Mouse (Mus musculus): ENCODE measurements around the gene Omp.
"Not testable (repeated sequence)": the region's sequence is repeated elsewhere in the genome, so short reads cannot be mapped to it uniquely, and the experiment has no call there.

Gene Omp

DNA sequence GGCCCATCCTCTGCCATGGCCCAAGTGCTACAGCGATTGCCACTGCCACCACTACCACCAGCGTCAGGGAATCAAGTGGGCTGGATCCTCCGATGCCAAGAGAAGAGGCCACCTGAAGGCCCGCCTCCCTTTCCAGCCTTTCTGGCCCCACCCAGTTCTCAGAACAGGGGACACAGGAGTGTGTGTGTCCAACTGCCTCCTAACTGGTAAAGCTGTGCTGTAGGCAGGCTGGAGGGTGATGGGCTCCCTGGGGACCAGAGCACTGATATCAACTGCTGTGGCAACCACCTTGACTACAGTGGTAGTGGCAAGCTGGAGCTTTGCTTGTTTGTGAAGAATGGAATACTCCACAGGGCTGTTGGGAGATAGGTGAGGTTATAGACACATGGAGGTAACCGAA lies at the start of gene Omp:
TSS of gene Omp (minus strand) at position 101 of the 400 bp plus-strand sequence.
- no peak for DNase-seq (ENCODE audit: low spot score in 2 of 2)

DNA sequence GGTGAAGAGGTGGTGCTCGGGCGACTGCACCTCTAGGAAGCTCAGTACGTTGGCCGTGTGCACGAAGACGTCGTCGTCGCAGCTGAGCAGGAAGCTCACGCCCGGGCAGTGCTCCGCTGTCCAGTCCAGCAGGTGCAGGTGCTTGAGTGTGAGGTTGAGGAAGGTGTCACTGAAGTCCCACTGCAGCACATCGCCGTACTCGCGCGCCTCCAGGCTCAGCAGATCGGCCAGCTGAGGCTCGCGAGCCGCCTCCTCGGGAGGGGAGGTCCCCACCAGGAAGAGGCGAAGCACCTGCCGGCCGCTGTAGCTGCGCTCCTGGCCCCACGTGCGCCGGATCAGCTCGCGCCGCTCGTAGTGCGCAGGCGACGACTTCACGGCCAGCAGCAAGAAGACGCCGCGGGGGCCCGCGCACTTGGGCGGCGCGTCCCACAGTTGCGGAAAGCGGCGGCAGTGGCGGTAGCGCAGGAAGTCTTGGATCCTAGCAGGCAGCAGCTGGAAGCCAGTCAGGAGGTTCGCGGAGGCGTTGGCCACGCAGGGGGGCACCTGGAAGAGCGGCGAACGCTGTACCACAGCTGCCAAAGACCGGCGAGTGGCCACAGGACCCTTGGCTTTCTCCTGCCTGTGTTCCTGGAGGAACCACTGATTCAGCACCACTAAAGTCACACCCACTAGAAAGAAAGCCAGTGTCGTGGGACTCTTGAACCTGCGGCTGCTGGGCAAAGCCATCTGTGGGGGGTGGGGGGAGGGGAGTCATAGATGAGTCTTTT lies 48.9 kb upstream of the Omp start:
- DNase-seq (ENCODE audit: low spot score in 2 of 2) = no peak

DNA sequence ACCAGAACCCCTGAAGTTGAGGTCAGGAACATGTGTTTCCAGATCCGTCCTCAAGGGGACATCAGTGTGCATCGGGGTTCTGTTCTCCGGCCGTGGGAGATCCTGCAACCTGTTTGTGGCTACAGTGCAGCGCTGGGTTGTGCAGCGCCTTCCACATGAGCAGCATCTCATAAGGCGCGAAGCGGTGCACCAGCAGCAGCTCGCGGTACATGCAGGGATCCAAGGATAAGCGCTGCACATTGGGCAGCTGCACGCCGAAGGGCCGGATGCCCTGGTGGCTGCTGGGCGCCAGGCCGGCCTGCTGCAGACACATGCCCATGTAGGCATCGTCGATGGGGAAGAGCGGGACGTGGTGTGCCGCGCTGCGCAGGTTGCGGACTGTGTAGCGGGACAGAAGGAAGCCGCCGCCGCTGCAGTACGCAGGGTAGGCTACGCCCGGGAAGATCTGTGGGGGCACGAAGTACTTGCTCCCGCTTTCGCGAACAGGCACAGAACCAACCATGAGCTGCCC lies 48.3 kb upstream of the Omp start:
- DNase-seq (ENCODE audit: low spot score in 2 of 2) = no peak

DNA sequence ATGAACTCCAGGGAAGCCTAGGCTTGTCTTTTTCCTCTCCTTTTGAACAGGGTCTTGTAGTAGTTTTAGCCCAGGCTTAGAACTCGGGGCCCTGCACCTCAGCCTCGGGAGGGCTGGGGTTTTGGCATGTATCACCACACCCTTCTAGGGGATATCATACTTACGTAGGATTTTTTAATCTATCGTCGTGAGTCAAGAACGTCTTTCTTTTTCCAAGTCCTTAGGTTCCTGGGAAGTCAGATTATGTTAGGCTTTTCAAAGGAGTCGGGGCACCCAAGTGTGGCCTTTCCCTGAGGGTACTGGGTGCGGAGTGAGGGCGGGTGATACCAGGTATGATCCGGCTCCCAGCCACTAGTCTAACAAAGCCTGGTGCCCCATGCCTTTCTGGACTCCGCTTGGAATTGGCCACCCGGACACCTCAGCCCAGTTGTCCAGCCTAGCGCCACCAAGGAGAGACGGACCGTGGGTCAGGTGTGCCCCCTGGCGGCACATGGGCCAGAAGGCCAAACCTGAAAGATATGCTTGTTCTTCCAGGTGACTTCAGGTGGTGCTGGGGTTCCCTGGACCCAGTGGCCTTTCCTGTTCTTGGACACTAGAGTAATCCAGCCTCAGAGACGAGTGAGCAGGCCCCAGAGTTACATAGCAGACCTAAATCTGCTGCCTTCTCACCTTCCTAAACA lies 46.4 kb upstream of the Omp start:
- DNase-seq (ENCODE audit: low spot score in 2 of 2) = no peak

DNA sequence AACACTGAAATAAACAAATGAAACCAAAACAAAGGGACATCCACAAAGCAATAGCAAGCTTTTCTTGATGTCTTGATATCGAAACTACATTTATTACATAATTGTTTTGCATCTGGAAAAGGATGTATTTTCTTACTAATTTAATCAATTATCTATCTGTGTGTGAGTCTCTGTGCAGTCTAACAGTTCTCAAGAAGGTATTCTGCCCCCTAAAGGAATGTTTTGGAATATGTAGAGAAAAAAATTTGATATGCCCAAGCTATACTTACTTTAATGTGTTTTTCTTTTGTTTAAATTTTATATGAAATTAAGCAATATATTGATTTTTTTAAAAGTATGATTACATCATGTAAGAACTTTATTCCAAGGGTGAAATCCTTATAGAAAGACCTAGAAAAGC lies 45.3 kb upstream of the Omp start:
- DNase-seq (ENCODE audit: low spot score in 2 of 2) = no peak

DNA sequence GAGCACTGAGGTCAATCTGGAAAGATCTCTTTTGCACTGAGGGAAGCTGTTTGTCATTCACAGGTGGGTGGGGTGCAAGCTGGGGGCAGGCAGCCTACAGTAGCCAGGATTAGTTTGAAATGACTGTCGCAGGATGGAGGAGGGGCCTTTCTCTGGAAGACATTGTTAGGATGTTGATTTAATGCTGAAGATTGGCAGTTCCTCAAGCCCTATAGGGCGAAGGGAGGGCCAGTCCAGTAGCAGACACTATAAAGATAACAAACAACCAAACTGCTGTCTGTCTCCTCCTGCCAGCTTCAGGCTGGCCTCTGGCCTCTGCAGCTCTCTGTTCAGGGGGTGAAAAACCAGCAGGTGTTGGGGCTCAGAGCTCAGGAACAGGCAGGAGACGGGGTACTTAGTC lies 44.4 kb upstream of the Omp start:
- no peak for DNase-seq (ENCODE audit: low spot score in 2 of 2)

DNA sequence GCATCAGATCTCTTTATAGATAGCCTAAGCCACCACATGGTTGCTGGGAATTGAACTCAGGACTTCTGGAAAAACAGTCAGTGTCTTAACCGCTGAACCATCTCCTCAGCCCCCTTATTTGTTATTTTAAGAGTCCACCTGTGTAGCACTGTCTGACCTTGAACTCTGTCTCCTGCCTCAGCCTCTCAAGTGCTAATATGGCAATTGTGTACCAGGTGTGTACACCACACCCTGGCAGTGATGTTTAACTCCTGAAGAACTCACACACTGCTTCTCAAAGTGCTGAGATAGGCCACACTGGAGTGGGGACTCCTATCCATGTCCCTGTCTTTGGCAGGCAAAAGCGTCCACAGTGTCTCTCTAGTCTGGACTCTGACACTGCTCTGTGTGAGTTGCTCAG lies 43.4 kb upstream of the Omp start:
- no peak for DNase-seq (ENCODE audit: low spot score in 2 of 2)

DNA sequence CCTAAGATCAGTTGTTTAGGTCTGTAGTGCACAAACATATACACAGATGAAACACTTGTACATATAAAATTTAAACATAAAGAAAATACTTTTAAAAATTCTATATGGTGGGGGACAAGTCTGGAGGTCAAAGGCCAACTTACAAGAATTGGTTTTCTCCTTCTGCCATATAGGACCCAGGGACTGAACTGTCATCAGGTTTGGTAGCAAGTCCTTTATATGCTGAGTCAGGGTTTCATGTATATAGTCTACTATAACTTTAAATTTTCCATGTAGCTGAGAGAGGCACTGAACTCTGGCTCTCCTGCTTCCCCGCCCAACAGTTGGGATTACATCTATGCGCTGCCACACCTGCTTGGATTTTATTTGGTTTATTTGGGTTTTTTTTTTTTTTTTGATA lies 42.9 kb upstream of the Omp start:
- no peak for DNase-seq (ENCODE audit: low spot score in 2 of 2)

DNA sequence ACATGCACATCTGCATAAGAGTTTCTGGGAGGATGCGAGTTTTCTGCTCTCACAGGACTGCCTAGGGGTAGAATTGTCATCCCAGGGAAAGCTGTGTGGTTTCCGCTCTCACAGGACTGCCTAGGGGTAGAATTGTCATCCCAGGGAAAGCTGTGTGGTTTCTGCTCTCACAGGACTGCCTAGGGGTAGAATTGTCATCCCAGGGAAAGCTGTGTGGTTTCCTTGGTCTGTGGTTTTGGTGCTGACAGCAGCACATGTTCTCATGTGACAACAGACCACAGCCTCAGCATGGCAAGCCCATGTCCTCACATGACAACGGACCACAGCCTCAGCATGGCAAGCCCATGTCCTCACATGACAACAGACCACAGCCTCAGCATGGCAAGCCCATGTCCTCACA lies 42.0 kb upstream of the Omp start:
- DNase-seq (ENCODE audit: low spot score in 2 of 2) = not testable (repeated sequence)

DNA sequence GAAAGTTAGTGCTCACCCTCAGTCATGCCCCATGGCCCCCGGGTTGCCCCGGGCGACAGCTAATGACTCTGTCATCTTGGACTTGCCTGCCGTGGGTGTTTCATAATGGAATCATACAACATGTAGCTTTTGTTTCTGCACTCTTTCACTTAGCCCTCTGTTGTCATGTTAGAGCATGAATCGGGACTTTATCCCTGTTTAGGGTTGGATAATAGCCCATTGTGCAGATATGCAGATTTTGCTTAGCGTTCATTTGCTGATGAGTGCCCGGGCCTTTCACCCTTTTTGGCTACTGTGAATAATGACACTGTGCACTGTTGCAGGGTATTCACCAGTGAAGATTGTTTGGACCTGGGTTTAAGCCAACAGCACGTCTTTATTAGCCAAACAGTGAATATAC lies 41.3 kb upstream of the Omp start:
- DNase-seq (ENCODE audit: low spot score in 2 of 2) = no peak

DNA sequence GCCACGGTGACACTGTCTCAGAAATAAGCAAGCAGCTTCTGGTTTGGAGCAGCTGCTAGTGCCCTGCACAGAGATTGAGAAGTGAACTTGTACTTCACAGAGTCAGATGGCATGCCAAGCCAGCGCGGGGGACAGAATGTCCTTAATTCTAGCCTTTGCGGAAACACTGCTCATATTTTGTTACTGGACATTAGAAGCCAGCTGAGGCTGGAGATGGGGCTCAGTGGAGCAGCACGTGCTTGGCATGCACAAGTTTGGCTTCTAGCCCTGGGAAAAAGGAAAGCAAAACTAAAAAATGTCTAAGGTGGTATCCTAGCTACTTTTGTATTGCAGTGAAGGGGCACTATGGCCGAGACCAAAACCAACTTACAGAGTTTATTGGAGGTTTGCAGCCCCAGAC lies 40.0 kb upstream of the Omp start:
- DNase-seq (ENCODE audit: low spot score in 2 of 2) = no peak

DNA sequence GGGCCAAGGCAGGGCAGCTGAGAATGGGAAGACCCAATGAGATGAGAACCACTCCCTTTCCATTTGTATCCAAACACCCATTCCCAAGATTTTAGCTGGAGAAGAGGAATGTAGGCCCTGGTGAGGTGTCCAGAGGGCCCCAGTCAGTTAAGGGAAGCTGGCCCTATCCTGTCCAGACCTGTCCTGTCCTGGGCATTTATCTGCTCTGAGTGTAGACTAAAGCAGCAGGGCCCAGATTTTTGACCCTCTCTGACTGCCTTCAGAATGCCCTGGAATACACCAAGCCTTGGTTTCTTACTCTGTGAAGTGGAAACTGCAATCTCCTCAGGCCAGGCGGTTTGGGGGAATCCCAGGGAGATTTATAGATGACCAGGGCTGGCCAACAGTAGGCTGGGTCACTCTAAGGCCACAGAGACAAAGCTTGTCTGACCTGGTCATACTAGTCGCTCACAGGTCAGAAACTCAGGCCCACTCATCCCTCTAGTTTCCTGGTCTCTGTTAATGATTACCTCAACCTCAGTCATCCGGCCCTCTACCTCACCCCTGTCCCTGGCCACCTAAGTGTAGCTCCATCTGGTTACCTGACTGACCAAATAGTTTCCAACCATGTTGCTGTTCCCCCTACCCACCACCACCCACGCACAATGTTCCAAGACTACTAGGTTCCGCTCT lies 33.4 kb upstream of the Omp start:
- DNase-seq (ENCODE audit: low spot score in 2 of 2) = no peak

DNA sequence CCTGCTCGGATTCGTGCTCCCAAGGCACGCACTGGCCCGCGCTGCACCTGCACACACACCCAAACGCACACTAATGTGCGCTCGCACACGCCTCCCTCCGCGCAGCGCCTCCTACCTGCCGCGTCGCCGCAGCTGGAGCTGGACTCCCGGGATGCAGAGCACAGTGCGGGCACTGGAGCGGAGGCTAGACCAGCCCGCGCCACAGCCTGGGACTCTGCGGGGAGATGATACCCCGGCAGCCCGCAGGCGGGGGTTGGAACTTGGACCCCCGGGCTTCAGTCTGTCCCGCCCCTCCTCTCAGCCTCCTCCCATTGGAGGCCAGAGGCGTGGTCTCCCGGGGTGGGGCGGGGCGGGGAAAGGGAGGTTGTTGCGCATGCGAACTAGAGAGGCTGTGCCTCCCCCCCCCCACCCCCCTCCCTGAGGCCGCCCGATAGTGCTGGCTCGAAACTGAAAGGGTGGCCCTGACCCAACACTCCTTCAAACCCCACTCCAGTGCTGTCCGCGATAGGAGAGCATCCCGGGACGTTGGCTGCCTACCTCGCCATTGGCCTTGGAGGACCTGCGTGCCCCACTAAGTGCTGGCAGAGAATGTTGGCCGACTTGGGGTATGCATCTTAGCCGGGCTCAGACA lies 32.7 kb upstream of the Omp start, which contains the start of gene Capn5:
TSS of gene Capn5 (minus strand) at position 346 of the 631 bp plus-strand sequence.
- peak; percentile 65 to 67 for DNase-seq (ENCODE audit: low spot score in 2 of 2)

DNA sequence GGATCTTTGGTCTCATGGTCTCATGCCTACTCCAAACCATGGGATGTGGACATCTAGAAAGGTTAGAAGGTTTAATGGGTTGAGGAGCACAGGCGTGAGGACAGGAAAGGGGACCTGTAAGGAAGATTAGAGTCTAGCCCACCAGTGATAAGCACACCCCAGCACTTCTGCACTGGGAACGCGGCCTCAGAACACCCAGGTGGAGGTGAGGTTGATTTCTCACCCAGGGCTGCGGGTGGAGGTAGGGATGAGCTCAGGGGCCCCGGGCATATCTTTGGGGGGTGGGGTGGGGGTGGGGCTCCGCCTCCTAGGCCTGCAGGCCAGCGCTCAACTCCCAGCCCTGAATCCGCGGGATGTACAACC lies 32.2 kb upstream of the Omp start:
- no peak for DNase-seq (ENCODE audit: low spot score in 2 of 2)

DNA sequence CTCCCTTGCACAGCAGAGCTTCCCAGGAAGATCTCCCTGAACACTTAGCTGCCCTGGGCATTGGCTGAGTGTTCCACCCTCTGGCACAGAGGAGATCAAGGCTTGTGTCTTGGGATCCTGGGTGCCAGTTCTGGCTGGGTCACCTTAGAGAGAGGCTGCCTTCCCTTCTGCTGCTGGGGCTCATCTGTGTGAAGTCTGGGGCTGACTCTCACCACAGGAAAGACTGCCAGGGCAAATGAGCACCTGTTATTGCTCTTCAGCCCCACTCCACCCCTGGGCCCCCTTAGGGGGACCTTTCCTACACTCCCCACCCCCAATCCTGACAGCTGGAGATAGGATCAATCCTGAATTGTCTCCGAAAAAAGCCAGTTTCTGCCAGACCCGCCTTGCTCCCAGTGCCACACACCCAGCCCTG lies 31.8 kb upstream of the Omp start:
- DNase-seq (ENCODE audit: low spot score in 2 of 2) = no peak

DNA sequence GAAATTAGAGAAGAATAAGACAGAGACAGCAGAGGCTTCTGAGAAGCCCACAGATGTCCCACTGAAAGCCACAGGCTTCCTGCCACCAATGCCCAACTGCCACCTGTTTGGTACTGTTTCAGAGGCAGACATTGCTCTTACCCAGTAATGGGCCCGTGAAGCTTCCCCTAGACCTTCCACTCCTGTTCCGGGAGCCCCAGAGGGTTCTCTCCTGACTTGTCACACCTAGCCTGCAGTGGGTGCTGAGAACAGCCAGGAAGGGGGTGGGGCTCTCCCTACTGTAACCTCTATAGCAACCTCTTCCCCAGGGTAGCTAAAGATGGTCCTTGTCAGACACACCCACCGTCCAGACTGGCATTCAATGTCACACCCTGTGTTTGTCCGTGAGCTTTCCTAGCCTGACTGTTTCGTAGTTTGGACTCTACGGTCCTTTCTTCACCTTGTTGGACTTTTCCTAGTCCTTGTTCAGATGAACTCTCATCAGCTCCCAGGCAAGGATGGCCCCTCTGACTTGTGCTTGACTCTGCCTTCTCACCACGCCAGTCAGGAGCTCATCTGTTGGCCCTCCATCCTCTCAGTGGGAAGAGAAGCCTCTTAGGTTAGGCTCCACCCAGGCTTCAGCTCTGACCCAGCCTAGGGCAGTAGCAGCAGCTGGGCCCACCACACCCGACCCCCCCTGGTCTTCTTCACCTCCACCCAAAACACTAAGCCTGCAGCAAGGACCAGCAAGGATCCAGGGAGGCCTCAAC lies 31.2 kb upstream of the Omp start:
- peak in 1 of 2 experiments; percentile 34 for DNase-seq (ENCODE audit: low spot score in 2 of 2)

DNA sequence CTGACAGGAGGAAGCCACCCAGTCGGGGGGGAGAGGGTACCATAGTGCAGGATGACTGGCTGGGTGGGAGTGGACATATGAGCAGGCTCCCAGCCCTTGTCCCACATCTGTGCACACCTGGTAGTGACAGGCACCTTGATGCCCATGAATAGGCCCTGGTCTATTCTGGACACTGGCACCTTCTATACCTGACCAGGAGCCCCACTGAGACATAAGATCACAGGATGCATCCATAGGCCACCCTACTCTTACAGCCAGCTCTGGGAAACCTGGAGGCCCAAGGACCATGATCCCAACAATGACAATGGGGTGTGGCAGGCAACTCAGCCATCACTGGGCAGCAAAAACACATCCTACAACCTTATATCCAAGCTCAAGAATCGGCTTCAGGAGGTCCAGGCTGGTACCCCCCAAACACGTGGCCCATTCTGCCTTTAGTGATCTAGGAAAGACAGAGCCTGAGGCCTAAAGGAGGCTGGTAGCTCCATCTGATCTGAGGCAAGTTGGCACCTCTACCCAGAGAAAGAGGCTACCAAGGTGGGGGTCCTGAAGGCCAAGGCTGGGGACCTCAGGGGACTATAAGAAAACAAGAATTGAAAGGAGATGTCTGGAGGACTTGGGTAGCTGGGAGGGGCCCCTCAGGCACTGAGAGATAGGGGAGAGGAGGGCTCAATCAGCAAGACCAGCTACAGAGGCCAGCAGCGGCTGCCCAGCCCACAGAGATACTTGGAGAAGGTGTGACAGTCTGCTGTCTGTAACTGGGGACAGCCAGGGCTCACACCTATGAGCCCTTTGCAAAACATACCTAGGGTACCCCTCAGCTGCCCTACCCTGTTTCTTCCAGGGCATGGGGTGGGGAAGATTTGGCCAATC lies 29.8 kb upstream of the Omp start:
- DNase-seq (ENCODE audit: low spot score in 2 of 2) = peak; percentile 63 to 76

DNA sequence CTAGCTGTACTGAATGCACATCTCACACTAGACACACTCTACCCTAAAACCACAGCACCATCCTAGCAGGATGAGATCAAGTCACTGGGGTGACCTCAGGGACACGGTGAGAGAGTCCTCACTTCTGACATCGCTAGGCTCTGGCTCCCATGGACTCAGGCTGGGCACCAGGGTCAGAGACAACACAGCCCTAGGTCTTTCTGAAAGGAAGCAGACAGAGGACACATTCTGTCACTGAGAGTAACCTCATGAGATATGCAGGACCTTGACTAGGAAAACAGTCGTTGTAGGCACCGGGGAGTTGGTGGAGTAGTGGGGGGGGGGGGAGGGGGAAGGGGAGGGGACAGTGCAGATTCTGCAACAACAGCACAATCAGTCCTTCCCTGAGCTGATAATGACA lies 28.1 kb upstream of the Omp start:
- DNase-seq (ENCODE audit: low spot score in 2 of 2) = no peak

DNA sequence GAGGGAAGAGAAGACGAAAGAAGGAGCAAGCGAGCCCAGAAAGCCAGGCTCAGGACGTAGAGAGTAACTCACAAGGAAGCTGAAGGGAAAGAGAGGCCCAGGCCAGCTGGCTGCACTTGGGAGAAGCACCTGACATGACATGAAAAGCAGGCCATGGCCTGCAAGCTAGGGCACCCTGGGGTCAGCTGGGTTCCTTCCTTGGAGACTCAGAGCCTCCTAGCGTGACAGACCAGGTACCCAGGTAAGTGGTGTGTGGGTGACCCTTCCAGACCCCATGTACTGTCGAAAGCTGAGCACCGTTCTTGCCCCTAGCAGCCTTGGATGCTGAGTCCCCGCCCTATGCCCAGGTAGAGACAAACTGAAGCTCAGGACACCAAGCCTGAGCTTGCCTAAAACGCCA lies 27.4 kb upstream of the Omp start:
- no peak for DNase-seq (ENCODE audit: low spot score in 2 of 2)
